Mouse (Mus musculus) MEL (cell line): ENCODE data around the gene Cdca7.

ENCODE experiments used
- CTCF ChIP-seq, 3 experiments: IDR thresholded peaks in 2 of 3; conservative IDR thresholded peaks in 1 of 3; 2 replicates each; pipeline ENCODE4 v1.5.1; 2011 to 2012; ENCODE audit warnings: low read length in 3 of 3, low read depth in 2 of 3, mild to moderate bottlenecking in 2 of 3, improper control_type of control experiment in 1 of 3, inconsistent platforms in 1 of 3, mixed read lengths in 1 of 3, moderate library complexity in 1 of 3; ENCODE audit not compliant: control insufficient read depth in 1 of 3, insufficient read depth in 1 of 3, poor library complexity in 1 of 3, severe bottlenecking in 1 of 3
- ETS1 ChIP-seq: IDR thresholded peaks from 2 replicates; pipeline ENCODE4 v1.6.1; 2012; ENCODE audit warnings: low read depth, mild to moderate bottlenecking, inconsistent platforms, low read length, improper control_type of control experiment, moderate library complexity
- GATA1 ChIP-seq: IDR thresholded peaks from 2 replicates; pipeline ENCODE4 v1.6.1; 2011; ENCODE audit warnings: low read depth, low read length, improper control_type of control experiment
- HCFC1 ChIP-seq: IDR thresholded peaks from 2 replicates; pipeline ENCODE4 v1.6.1; 2012; ENCODE audit warnings: low read depth, mild to moderate bottlenecking, inconsistent platforms, low read length, improper control_type of control experiment, moderate library complexity
- JUND ChIP-seq: IDR thresholded peaks from 2 replicates; pipeline ENCODE4 v1.6.1; 2011; ENCODE audit warnings: low read depth, mild to moderate bottlenecking, improper control_type of control experiment, low read length
- MAX ChIP-seq: IDR thresholded peaks from 2 replicates; pipeline ENCODE4 v1.6.1; 2011; ENCODE audit warnings: low read length, improper control_type of control experiment
- MXI1 ChIP-seq: IDR thresholded peaks from 2 replicates; pipeline ENCODE4 v1.6.1; 2011; ENCODE audit warnings: mild to moderate bottlenecking, low read depth, low read length, improper control_type of control experiment
- MYB ChIP-seq: IDR thresholded peaks from 2 replicates; pipeline ENCODE4 v1.6.1; 2011; ENCODE audit warnings: mild to moderate bottlenecking, low read depth, low read length, improper control_type of control experiment
- NRF1 ChIP-seq: IDR thresholded peaks from 2 replicates; pipeline ENCODE4 v1.6.1; 2014; ENCODE audit warnings: low read depth, mild to moderate bottlenecking, inconsistent platforms, low read length, improper control_type of control experiment, moderate library complexity; ENCODE audit not compliant: poor library complexity, insufficient read depth, severe bottlenecking
- POLR2A ChIP-seq, 2 experiments: IDR thresholded peaks; 2 replicates each; pipeline ENCODE4 v1.6.1; 2011 to 2012; ENCODE audit warnings: low read length in 2 of 2, mild to moderate bottlenecking in 2 of 2, control low read depth in 1 of 2, improper control_type of control experiment in 1 of 2, low read depth in 1 of 2, moderate library complexity in 1 of 2; ENCODE audit not compliant: control insufficient read depth in 1 of 2, insufficient read depth in 1 of 2, poor library complexity in 1 of 2
- USF2 ChIP-seq, 2 experiments: IDR thresholded peaks; 2 replicates each; pipeline ENCODE4 v1.6.1; 2011 to 2012; ENCODE audit warnings: improper control_type of control experiment in 2 of 2, low read length in 2 of 2, borderline replicate concordance in 1 of 2, inconsistent platforms in 1 of 2, low read depth in 1 of 2, mild to moderate bottlenecking in 1 of 2; ENCODE audit not compliant: insufficient read depth in 1 of 2

GRCm38 (mm10) chr2:72441010-72441409 lies 34.9 kb upstream of the Cdca7 start:
- no peak for TF ChIP-seq MAX
- TF ChIP-seq MXI1, result no peak
- no peak for TF ChIP-seq NRF1
- TF ChIP-seq USF2 (IDR thresholded peaks at IDR 0.05; ENCODE audit: borderline replicate concordance in 1 of 2, insufficient read depth in 1 of 2, low read depth in 1 of 2, low read length in 2 of 2), result no peak
- TF ChIP-seq MYB, result no peak
- TF ChIP-seq JUND, result no peak
- TF ChIP-seq GATA1, result no peak
- TF ChIP-seq HCFC1, result no peak
- no peak for TF ChIP-seq POLR2A (IDR thresholded peaks at IDR 0.05; ENCODE audit: control insufficient read depth in 1 of 2, insufficient read depth in 1 of 2, low read depth in 1 of 2, low read length in 2 of 2, poor library complexity in 1 of 2)
- TF ChIP-seq CTCF (IDR thresholded peaks at IDR 0.05 in 2 of 3, conservative IDR thresholded peaks at IDR 0.05 in 1 of 3; ENCODE audit: control insufficient read depth in 1 of 3, insufficient read depth in 1 of 3, low read depth in 2 of 3, low read length in 3 of 3, poor library complexity in 1 of 3, severe bottlenecking in 1 of 3), result no peak
- no peak for TF ChIP-seq ETS1
